Mouse (Mus musculus) C2C12 (cell line): ENCODE data around the gene Arhgef16. TPM values are rescaled to one million over a fixed set of nuclear protein-coding genes. Genes with fewer than 3 reads are reported as not detected.

Experiments
- H3K27me3 ChIP-seq: one replicate; pipeline ENCODE4 v1.6.1; 2011; ENCODE audit not compliant: control insufficient read depth, insufficient read depth, insufficient read length
- H3K36me3 ChIP-seq: one replicate; pipeline ENCODE4 v1.6.1; 2011; ENCODE audit not compliant: control insufficient read depth, insufficient read depth
- H3K4me3 ChIP-seq: one replicate; pipeline ENCODE4 v1.5.1; 2011; ENCODE audit warnings: mild to moderate bottlenecking, control low read depth; ENCODE audit not compliant: poor library complexity, insufficient read depth, severe bottlenecking
- H3K79me2 ChIP-seq: one replicate; pipeline ENCODE4 v1.6.1; 2011; ENCODE audit not compliant: control insufficient read depth, insufficient read depth
- H3K79me3 ChIP-seq: one replicate; pipeline ENCODE4 v1.6.1; 2011; ENCODE audit warnings: low read depth, control low read depth
- H3ac ChIP-seq: one replicate; pipeline ENCODE3; 2011; ENCODE audit warnings: low read depth; ENCODE audit not compliant: control insufficient read depth, insufficient read length
- CEBPB ChIP-seq: IDR thresholded peaks from one replicate; pipeline ENCODE4 v1.6.1; 2011; ENCODE audit warnings: low read depth, mild to moderate bottlenecking, control low read depth, moderate library complexity
- CTCF ChIP-seq: IDR thresholded peaks from one replicate; pipeline ENCODE4 v1.5.1; 2011; ENCODE audit not compliant: control insufficient read depth, insufficient read depth, insufficient read length
- FOSL1 ChIP-seq: IDR thresholded peaks from one replicate; pipeline ENCODE4 v1.8.0; 2011; ENCODE audit warnings: mild to moderate bottlenecking, low read length; ENCODE audit not compliant: poor library complexity, insufficient read depth, severe bottlenecking
- MAX ChIP-seq: IDR thresholded peaks from one replicate; pipeline ENCODE4 v1.6.1; 2011; ENCODE audit warnings: mild to moderate bottlenecking, control low read depth
- MYOD1 ChIP-seq: IDR thresholded peaks from one replicate; pipeline ENCODE4 v1.6.1; 2011; ENCODE audit warnings: low read depth; ENCODE audit not compliant: control insufficient read depth, insufficient read length
- MYOG ChIP-seq: IDR thresholded peaks from one replicate; pipeline ENCODE4 v1.6.1; 2011; ENCODE audit not compliant: control insufficient read depth, insufficient read length; ENCODE audit errors: extremely low read depth
- USF1 ChIP-seq: IDR thresholded peaks from one replicate; pipeline ENCODE4 v1.6.1; 2011; ENCODE audit warnings: low read depth, mild to moderate bottlenecking, control low read depth, moderate library complexity
- long read RNA-seq, 2 experiments: library from polyadenylated mRNA; unstranded; transcript quantifications; one replicate each; pipeline ENCODE4 v2.0.0; 2019 to 2020
- polyA plus RNA-seq: library from polyadenylated mRNA; unstranded; fragments of >200 nt; fragmentation: generic; extraction: Trizol; gene quantifications from one replicate; pipeline ENCODE4 v1.2.1, GENCODE M21; 2012; ENCODE audit warnings: missing spikeins

Arhgef16 gene
- polyA plus RNA-seq, result not detected
- long read RNA-seq, experiment 1, result 0 reads
- long read RNA-seq, experiment 2, result 0 reads

- H3K79me2 ChIP-seq, result no peaks in the 10 kb centered on the region
- H3K27me3 ChIP-seq, result no peaks in the 10 kb centered on the region
- H3ac ChIP-seq, result no peak within 1 kb of the TSS
- TF ChIP-seq MYOG (no peak), MYOD1 (no peak), CTCF (no peak), USF1 (no peak), MAX (no peak), FOSL1 (no peak), CEBPB (no peak)
- no peaks in the 10 kb centered on the region for H3K79me3 ChIP-seq
- no peaks in the 10 kb centered on the region for H3K36me3 ChIP-seq
- H3K4me3 ChIP-seq, result no peak within 1 kb of the TSS
Observed at GRCm38 (mm10) chr4:154301466-154301881, at the start of gene Arhgef16. Gene Arhgef16, minus strand, starts transcription at chr4:154301676.

GRCm38 (mm10) chr4:154348197-154348786 is 46.8 kb upstream of the Arhgef16 start:
- Histone ChIP-seq H3ac (no peak overlapping the region), H3K27me3 (no peaks in the 10 kb centered on the region), H3K36me3 (no peaks in the 10 kb centered on the region), H3K79me3 (no peaks in the 10 kb centered on the region), H3K4me3 (no peak overlapping the region), H3K79me2 (no peaks in the 10 kb centered on the region)
- TF ChIP-seq MAX (no peak), MYOD1 (no peak), USF1 (no peak), MYOG (no peak), FOSL1 (no peak), CEBPB (no peak), CTCF (no peak)

GRCm38 (mm10) chr4:154346731-154347522 is 45.5 kb upstream of the Arhgef16 start:
- Histone ChIP-seq H3K4me3 (no peak overlapping the region), H3K79me2 (no peaks in the 10 kb centered on the region), H3K79me3 (no peaks in the 10 kb centered on the region), H3K36me3 (no peaks in the 10 kb centered on the region), H3ac (no peak overlapping the region), H3K27me3 (no peaks in the 10 kb centered on the region)
- TF ChIP-seq MYOG (no peak), MYOD1 (no peak), FOSL1 (no peak), CEBPB (no peak), CTCF (no peak), USF1 (no peak), MAX (no peak)

GRCm38 (mm10) chr4:154336650-154337049 is 35.2 kb upstream of the Arhgef16 start:
- H3K27me3 ChIP-seq, result no peaks in the 10 kb centered on the region
- H3K79me3 ChIP-seq, result no peaks in the 10 kb centered on the region
- no peaks in the 10 kb centered on the region for H3K79me2 ChIP-seq
- TF ChIP-seq FOSL1, result no peak
- no peak for TF ChIP-seq MAX
- no peak for TF ChIP-seq CTCF
- TF ChIP-seq MYOG, result no peak
- no peak for TF ChIP-seq USF1
- TF ChIP-seq MYOD1, result no peak
- no peak overlapping the region for H3K4me3 ChIP-seq
- H3K36me3 ChIP-seq, result no peaks in the 10 kb centered on the region
- no peak overlapping the region for H3ac ChIP-seq

GRCm38 (mm10) chr4:154335761-154336160 is 34.3 kb upstream of the Arhgef16 start, which contains the start of gene B230104I21Rik:
Gene B230104I21Rik, plus strand, starts transcription at chr4:154336127.
- Histone ChIP-seq H3K79me2 (no peaks in the 10 kb centered on the region), H3K36me3 (no peaks in the 10 kb centered on the region)

More at GRCm38 (mm10) chr4:154335761-154336160, 34.3 kb upstream of the Arhgef16 start, which contains the start of gene B230104I21Rik:
- Histone ChIP-seq H3K4me3 (no peak within 1 kb of the TSS), H3K27me3 (no peaks in the 10 kb centered on the region), H3ac (no peak within 1 kb of the TSS), H3K79me3 (no peaks in the 10 kb centered on the region)
- TF ChIP-seq USF1 (no peak), CEBPB (no peak), MYOD1 (no peak), FOSL1 (no peak), MYOG (no peak), CTCF (no peak), MAX (no peak)
